Mouse (Mus musculus): ENCODE data around the gene Ngdn. TPM values are rescaled to one million over a fixed set of nuclear protein-coding genes. Genes with fewer than 3 reads are reported as not detected.
A peak's percentile ranks its signal among the peaks of the same experiment; 100 is the strongest.
"Not testable (repeated sequence)": the region's sequence is repeated elsewhere in the genome, so short reads cannot be mapped to it uniquely, and the experiment has no call there.

The Ngdn gene
- polyA plus RNA-seq, 1 experiment from 2014 or later: 95.8 TPM

DNA sequence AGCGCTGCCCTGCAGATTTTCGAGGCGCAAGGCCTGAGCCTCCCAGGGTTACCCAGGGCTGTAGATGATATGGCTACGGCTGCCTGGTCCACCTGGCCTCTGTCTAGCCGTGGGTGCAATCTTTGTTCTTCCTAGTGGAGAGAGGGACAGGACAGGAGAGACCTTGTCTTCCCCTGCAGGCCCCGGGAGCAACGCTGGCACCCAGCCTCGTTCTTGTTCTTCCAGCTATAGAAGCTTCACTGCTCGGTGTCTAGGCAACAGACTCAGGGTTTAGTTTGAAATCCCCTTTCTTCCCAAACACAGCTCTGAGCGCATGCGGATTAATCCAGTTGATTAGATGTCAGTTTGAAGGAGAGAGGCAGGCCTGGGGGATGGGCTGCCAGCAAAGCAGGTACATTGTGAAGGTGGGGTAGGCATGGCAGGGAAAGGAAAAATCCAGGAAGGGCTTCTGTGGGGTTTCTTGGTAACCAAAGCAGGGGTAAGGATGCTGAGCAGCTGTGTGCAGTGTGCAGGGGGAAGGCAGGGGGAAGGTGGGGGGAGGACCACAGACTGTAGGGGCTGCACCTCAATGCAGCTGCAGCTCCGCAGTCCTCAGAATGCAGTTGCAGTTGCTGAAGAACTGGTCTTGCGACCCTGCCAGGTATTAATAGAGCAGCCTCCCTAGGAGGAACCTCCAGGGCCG, 19.7 kb upstream of the Ngdn start:
- peak overlapping the region; percentile 71; the same call in 1 of the 2 replicates for H3K27ac ChIP-seq (ENCODE audit: low read depth, low read length)
- H3K36me3 ChIP-seq (ENCODE audit: control insufficient read depth, insufficient read depth, low read length): no peaks in the 10 kb centered on the region
- H3K9ac ChIP-seq (ENCODE audit: low read length): peak overlapping the region; percentile 54
- peak; percentile 75 for DNase-seq (ENCODE audit: low spot score)
- H3K4me2 ChIP-seq (ENCODE audit: low read depth, low read length, severe bottlenecking): peak overlapping the region; percentile 12; the same call in 1 of the 2 replicates
- H3K4me3 ChIP-seq (ENCODE audit: low read depth, low read length): no peak overlapping the region
- 16% methylated on average over 14 of the region's 14 CpGs for WGBS
- no peaks in the 10 kb centered on the region for H3K9me3 ChIP-seq (ENCODE audit: control insufficient read depth, low read length)
- peaks cover 23% of the 10 kb centered on the region for H3K4me1 ChIP-seq (replicated peaks; ENCODE audit: control insufficient read depth, insufficient read depth, low read length)
- H3K27me3 ChIP-seq (ENCODE audit: control insufficient read depth, insufficient read depth, low read length): no peaks in the 10 kb centered on the region
- peak; percentile 80 for ATAC-seq (replicated peaks; ENCODE audit: low FRiP score)

DNA sequence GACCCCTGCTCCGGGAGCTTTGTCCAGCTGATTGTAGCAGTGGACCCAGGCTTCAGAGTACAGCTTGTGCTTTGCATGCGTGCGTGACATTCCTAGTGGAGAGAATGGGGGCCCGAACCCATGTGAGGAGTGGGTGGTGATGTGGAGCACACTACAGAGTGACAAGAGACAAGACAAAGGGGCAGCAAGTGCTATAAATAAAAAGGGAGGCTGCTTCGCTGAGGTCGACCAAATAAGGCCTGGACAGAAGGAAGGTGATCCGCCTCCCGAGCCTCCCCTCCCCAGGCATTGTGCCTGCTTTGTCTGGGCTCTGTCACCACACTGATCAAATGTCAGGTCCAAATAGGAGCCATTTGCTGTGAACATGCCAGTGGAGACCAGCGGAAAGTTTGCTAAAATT, 18.5 kb upstream of the Ngdn start:
- Histone ChIP-seq H3K9ac (ENCODE audit: low read length) (no peak overlapping the region), H3K4me3 (ENCODE audit: low read depth, low read length) (no peak overlapping the region), H3K27me3 (ENCODE audit: control insufficient read depth, insufficient read depth, low read length) (no peaks in the 10 kb centered on the region), H3K27ac (ENCODE audit: low read depth, low read length) (no peak overlapping the region), H3K4me1 (replicated peaks; ENCODE audit: control insufficient read depth, insufficient read depth, low read length) (peaks cover 23% of the 10 kb centered on the region), H3K4me2 (ENCODE audit: low read depth, low read length, severe bottlenecking) (no peak overlapping the region), H3K36me3 (ENCODE audit: control insufficient read depth, insufficient read depth, low read length) (no peaks in the 10 kb centered on the region), H3K9me3 (ENCODE audit: control insufficient read depth, low read length) (no peaks in the 10 kb centered on the region; the same call in 1 of the 2 replicates)
- no peak for ATAC-seq (replicated peaks; ENCODE audit: low FRiP score)
- DNase-seq (ENCODE audit: low spot score): peak; percentile 53
- WGBS: 42% methylated on average over 9 of the region's 9 CpGs

DNA sequence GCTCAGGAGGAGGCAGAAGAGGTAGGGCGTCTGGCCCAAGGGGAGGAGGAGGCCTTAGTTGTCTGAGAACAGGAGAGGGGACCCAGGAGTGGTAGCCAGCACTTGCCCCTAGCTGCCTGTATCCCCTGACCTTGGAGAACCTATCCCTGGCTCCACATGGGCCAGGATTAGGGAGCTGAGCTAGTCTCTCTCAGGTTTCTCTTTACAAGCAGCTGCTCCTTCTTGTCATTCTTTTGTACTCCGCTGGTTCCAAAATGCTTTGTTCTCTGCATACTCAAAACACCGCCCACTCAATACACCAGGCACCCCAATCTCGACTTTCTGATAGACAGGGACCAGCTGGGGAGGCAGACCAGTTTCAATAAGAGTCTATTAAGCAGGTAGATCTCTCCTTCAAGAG, 18.0 kb upstream of the Ngdn start:
- H3K9me3 ChIP-seq (ENCODE audit: control insufficient read depth, low read length): no peaks in the 10 kb centered on the region; the same call in 1 of the 2 replicates
- no peak overlapping the region for H3K4me2 ChIP-seq (ENCODE audit: low read depth, low read length, severe bottlenecking)
- no peaks in the 10 kb centered on the region for H3K27me3 ChIP-seq (ENCODE audit: control insufficient read depth, insufficient read depth, low read length)
- ATAC-seq (replicated peaks; ENCODE audit: low FRiP score): no peak
- DNase-seq (ENCODE audit: low spot score): no peak
- H3K9ac ChIP-seq (ENCODE audit: low read length): no peak overlapping the region
- no peak overlapping the region for H3K27ac ChIP-seq (ENCODE audit: low read depth, low read length)
- WGBS: 30% methylated on average over 4 of the region's 4 CpGs
- no peak overlapping the region for H3K4me3 ChIP-seq (ENCODE audit: low read depth, low read length)
- no peaks in the 10 kb centered on the region for H3K36me3 ChIP-seq (ENCODE audit: control insufficient read depth, insufficient read depth, low read length)
- H3K4me1 ChIP-seq (replicated peaks; ENCODE audit: control insufficient read depth, insufficient read depth, low read length): peaks cover 23% of the 10 kb centered on the region

DNA sequence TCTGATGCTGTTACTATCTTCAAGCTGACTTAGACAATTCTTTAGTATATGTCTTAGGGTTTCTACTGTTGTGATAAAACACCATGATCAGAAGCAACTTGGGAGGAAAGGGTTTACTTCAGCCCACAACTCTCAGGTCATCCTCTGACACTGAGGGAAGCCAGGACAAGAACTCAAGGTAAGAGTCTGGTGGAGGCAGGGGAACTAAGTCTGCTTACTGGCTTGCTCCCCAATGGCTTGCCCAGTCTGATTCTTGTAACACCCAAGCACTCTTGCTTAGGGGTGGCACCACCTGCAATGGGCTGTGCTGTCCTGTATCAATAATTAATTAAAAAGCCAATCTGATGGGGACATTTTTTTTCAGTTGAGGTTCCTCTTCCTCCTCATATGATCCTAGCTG, 16.6 kb upstream of the Ngdn start:
- H3K9me3 ChIP-seq (ENCODE audit: control insufficient read depth, low read length): no peaks in the 10 kb centered on the region; the same call in 1 of the 2 replicates
- H3K27me3 ChIP-seq (ENCODE audit: control insufficient read depth, insufficient read depth, low read length): no peaks in the 10 kb centered on the region
- no peaks in the 10 kb centered on the region for H3K36me3 ChIP-seq (ENCODE audit: control insufficient read depth, insufficient read depth, low read length)
- DNase-seq (ENCODE audit: low spot score) (no peak), ATAC-seq (replicated peaks; ENCODE audit: low FRiP score) (no peak)
- no peak overlapping the region for H3K9ac ChIP-seq (ENCODE audit: low read length)
- peaks cover 23% of the 10 kb centered on the region for H3K4me1 ChIP-seq (replicated peaks; ENCODE audit: control insufficient read depth, insufficient read depth, low read length)
- H3K4me2 ChIP-seq (ENCODE audit: low read depth, low read length, severe bottlenecking): no peak overlapping the region
- no peak overlapping the region for H3K4me3 ChIP-seq (ENCODE audit: low read depth, low read length)
- no peak overlapping the region for H3K27ac ChIP-seq (ENCODE audit: low read depth, low read length)

DNA sequence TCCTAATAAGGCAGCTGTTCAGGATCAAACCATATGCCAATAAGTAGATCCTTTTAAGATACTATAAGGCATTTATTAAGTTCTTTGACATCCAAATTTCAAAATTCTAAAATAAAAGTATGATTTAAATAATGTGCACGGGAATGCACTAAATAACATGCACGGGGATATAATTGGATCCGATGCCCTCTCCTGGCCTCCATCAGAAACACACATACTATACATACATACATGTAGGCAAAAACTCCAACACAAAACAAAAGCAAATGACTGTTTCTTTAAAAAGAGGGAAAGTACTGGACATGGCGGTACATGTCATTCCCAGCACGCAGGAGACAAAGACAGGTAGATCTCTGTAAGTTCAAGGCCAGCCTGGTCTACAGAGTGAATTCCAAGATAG, 15.4 kb upstream of the Ngdn start:
- not testable (repeated sequence) for DNase-seq (ENCODE audit: low spot score); H3K27ac ChIP-seq (ENCODE audit: low read depth, low read length); H3K4me3 ChIP-seq (ENCODE audit: low read depth, low read length); H3K9ac ChIP-seq (ENCODE audit: low read length); H3K36me3 ChIP-seq (ENCODE audit: control insufficient read depth, insufficient read depth, low read length); H3K4me2 ChIP-seq (ENCODE audit: low read depth, low read length, severe bottlenecking); H3K27me3 ChIP-seq (ENCODE audit: control insufficient read depth, insufficient read depth, low read length); ATAC-seq (replicated peaks; ENCODE audit: low FRiP score); H3K9me3 ChIP-seq (ENCODE audit: control insufficient read depth, low read length)
- 85% methylated on average over 5 of the region's 5 CpGs for WGBS
- peaks cover 16% of the 10 kb centered on the region for H3K4me1 ChIP-seq (replicated peaks; ENCODE audit: control insufficient read depth, insufficient read depth, low read length)

DNA sequence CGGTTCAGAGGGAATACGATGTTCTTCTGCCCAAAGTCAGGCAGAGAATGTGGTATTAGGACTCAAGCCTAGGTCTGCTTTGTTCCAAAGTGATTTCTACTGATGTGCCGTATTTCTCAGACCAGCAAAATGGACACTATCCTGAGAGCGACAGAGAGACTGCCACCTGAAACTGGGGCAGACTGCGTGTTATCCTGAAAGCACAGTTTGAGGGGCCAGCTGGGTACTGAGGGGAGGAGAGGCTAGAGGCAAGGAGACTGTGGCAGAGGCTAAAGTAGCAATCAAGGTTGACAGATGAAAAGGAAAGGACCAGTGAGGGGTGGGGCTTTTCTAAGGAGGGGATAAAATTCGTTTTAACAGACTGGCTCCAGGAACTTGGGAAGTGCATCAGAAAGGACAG, 14.4 kb upstream of the Ngdn start:
- no peak overlapping the region for H3K4me2 ChIP-seq (ENCODE audit: low read depth, low read length, severe bottlenecking)
- no peaks in the 10 kb centered on the region for H3K36me3 ChIP-seq (ENCODE audit: control insufficient read depth, insufficient read depth, low read length)
- H3K27me3 ChIP-seq (ENCODE audit: control insufficient read depth, insufficient read depth, low read length): no peaks in the 10 kb centered on the region
- DNase-seq (ENCODE audit: low spot score) (no peak), ATAC-seq (replicated peaks; ENCODE audit: low FRiP score) (no peak)
- H3K27ac ChIP-seq (ENCODE audit: low read depth, low read length): no peak overlapping the region
- H3K9me3 ChIP-seq (ENCODE audit: control insufficient read depth, low read length): no peaks in the 10 kb centered on the region; the same call in 1 of the 2 replicates
- 82% methylated on average over 6 of the region's 6 CpGs for WGBS
- H3K9ac ChIP-seq (ENCODE audit: low read length): no peak overlapping the region
- no peak overlapping the region for H3K4me3 ChIP-seq (ENCODE audit: low read depth, low read length)
- peaks cover 8% of the 10 kb centered on the region for H3K4me1 ChIP-seq (replicated peaks; ENCODE audit: control insufficient read depth, insufficient read depth, low read length)

DNA sequence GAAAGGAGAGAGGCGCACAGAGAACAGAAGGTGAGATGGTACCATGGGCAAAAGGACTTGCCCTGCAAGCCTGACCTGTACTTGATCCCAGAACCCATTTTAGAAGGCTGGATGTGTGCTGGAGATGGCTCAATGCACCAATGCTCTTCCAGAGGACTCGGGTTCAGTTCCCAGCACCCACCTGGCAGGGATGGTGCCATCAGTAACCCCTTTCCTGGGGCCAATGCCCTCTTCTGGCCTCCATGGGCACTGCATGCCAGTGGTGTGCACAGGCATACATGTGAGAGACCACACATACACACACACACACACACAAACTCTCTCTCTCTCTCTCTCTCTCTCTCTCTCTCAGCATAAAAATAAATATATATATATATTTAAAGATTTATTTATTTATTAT, 13.8 kb upstream of the Ngdn start:
- Histone ChIP-seq H3K4me2 (ENCODE audit: low read depth, low read length, severe bottlenecking) (no peak overlapping the region), H3K27ac (ENCODE audit: low read depth, low read length) (no peak overlapping the region), H3K27me3 (ENCODE audit: control insufficient read depth, insufficient read depth, low read length) (no peaks in the 10 kb centered on the region), H3K4me3 (ENCODE audit: low read depth, low read length) (no peak overlapping the region), H3K4me1 (replicated peaks; ENCODE audit: control insufficient read depth, insufficient read depth, low read length) (peaks cover 5% of the 10 kb centered on the region; the same call in 1 of the 2 replicates), H3K9me3 (ENCODE audit: control insufficient read depth, low read length) (no peaks in the 10 kb centered on the region; the same call in 1 of the 2 replicates), H3K9ac (ENCODE audit: low read length) (no peak overlapping the region), H3K36me3 (ENCODE audit: control insufficient read depth, insufficient read depth, low read length) (no peaks in the 10 kb centered on the region)
- DNase-seq (ENCODE audit: low spot score): no peak
- WGBS: 97% methylated on average over 2 of the region's 2 CpGs
- no peak for ATAC-seq (replicated peaks; ENCODE audit: low FRiP score)

DNA sequence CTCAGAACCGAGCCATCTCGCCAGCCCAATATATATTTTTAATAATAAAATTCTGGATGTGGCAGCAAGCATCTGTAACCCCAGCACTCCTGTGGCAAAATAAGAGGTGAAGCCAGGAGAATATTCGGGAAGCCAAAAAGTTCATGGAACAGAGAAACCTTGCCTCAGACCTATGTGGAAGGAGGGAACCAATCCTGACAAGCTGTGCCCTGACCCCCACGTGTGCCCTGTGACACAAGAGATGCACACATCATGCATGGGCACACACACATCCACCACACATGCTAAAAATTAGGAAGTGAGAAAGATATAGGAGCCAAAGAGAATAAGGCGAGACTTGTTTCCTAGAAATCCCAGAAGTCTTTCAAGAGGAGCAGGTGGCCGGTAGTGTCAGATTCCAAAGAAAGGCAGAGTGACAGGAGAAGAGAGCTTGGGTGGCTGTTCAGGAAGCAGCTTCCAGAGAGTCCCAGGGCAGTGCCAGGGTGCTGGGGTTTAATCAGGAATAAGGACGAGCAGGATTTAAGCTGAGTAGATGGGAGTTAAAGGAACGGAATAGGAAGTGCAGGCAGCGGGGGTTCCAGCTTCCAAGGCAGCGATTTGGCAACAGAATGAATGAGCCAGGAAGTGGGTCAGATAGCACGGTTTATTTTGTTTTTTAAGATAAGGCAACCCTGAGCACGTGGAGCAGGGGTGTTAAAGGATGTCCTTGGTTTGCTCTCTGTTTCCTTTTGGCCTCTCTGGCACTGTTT, 13.1 kb upstream of the Ngdn start:
- H3K9me3 ChIP-seq (ENCODE audit: control insufficient read depth, low read length): no peaks in the 10 kb centered on the region; the same call in 1 of the 2 replicates
- no peak overlapping the region for H3K27ac ChIP-seq (ENCODE audit: low read depth, low read length)
- WGBS: 62% methylated on average over 12 of the region's 12 CpGs
- DNase-seq (ENCODE audit: low spot score): no peak
- no peak overlapping the region for H3K9ac ChIP-seq (ENCODE audit: low read length)
- no peak overlapping the region for H3K4me3 ChIP-seq (ENCODE audit: low read depth, low read length)
- peaks cover 2% of the 10 kb centered on the region; the same call in 1 of the 2 replicates for H3K4me1 ChIP-seq (replicated peaks; ENCODE audit: control insufficient read depth, insufficient read depth, low read length)
- H3K27me3 ChIP-seq (ENCODE audit: control insufficient read depth, insufficient read depth, low read length): no peaks in the 10 kb centered on the region
- no peak for ATAC-seq (replicated peaks; ENCODE audit: low FRiP score)
- H3K36me3 ChIP-seq (ENCODE audit: control insufficient read depth, insufficient read depth, low read length): no peaks in the 10 kb centered on the region
- H3K4me2 ChIP-seq (ENCODE audit: low read depth, low read length, severe bottlenecking): no peak overlapping the region

Measured in forebrain, embryonic 11.5 days (tissue).